Mouse (Mus musculus) layer of hippocampus, adult 2 months (tissue): ENCODE data around the gene Ltc4s. TPM values are rescaled to one million over a fixed set of nuclear protein-coding genes. Genes with fewer than 3 reads are reported as not detected.

Source experiments
- DNase-seq, 2 experiments: peaks; one replicate each; pipeline ENCODE4 v3.0.0; 2022; ENCODE audit warnings: low spot score in 2 of 2
- H3K27ac ChIP-seq: fragments of 200-600 bp; 2 replicates; pipeline ENCODE4 v1.8.1; 2022
- H3K4me3 ChIP-seq: fragments of 200-600 bp; 2 replicates; pipeline ENCODE4 v1.8.1; 2022; ENCODE audit warnings: mild to moderate bottlenecking
- CTCF ChIP-seq: fragments of 200-600 bp; conservative IDR thresholded peaks from 2 replicates; pipeline ENCODE4 v1.8.1; 2022; ENCODE audit warnings: antibody characterized with exemption, mild to moderate bottlenecking, moderate library complexity
- microRNA-seq, 2 experiments: library from miRNA; unstranded; fragments of <30 nt; microRNA quantifications; one replicate each; pipeline ENCODE4 v1.2.0; 2021
- total RNA-seq, 2 experiments: library from RNA; stranded (reverse); gene quantifications; 2 replicates each; pipeline ENCODE4 v1.2.3; 2021

Ltc4s gene
- total RNA-seq, 2 experiments from 2014 or later, result 6.8 to 9.3 TPM

DNA sequence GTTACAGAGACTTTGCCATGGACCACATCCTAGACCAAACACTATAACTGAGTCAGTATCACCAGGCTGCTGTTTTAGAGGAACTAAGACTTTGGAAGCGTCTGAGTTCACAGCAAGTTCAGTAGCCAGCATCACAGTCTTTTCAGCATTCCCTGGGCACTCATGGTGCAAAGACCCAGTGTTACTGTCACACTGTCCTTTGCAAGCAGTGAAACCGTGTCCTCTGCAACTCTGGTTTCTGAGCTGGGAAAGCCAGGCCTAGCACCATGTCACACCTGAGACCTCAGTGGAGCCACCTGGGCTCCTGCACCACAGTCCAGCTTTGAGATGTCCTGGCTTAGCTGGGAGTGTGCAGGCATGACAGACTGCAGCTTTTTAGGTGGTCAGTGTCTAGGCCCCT is 39.5 kb downstream of the Ltc4s start:
- Histone ChIP-seq H3K4me3 (no peak overlapping the region), H3K27ac (no peak overlapping the region)
- TF ChIP-seq CTCF, result no peak
- DNase-seq, result no peak

DNA sequence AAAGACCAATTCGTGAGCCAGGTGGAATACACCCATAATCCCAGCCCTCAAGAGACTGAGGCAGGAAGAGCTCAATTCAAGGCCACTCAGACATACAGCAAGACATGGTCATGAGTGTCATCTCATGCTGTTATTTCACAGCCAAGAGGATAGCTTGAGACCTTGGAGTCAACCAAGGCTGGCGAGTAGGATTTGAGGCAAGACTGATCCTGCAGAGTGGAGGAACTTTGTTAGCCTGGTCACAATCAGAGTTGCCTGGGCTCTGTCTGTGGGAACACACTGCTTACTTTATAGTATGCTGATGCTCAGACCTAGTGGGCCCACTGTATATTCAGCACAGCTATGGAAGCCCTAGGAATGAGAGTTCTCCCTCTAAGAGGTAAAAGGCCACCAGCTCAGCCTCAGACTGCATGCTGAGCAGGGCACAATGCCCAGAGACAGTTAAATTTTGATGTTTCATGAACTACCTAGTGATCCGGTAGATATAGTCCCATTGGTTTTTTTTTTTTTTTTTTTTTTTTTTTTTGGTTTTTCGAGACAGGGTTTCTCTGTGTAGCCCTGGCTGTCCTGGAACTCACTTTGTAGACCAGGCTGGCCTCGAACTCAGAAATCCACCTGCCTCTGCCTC is 40.1 kb downstream of the Ltc4s start:
- DNase-seq, result no peak
- no peak for TF ChIP-seq CTCF
- H3K27ac ChIP-seq, result no peak overlapping the region
- no peak overlapping the region for H3K4me3 ChIP-seq

DNA sequence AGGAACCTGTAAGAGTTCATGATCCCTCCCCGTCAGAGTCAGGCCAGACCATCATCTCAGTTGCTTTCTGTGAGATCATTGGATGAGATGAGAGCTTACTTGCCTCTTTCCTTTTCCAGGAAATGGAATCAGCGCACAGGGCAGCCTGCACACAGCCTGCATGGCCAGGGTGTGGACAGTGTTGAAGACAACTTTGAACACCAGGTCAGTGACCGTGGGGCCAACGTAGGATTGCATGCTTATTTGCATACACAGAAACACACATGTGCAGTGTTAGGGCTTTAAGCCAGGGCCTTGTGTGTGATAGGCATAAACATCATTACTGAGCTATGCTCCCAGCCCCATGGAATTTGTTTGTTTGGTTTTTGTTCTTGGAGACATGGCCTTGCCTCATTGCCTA is 40.9 kb downstream of the Ltc4s start:
- no peak for TF ChIP-seq CTCF
- H3K27ac ChIP-seq, result no peak overlapping the region
- no peak for DNase-seq
- no peak overlapping the region for H3K4me3 ChIP-seq

DNA sequence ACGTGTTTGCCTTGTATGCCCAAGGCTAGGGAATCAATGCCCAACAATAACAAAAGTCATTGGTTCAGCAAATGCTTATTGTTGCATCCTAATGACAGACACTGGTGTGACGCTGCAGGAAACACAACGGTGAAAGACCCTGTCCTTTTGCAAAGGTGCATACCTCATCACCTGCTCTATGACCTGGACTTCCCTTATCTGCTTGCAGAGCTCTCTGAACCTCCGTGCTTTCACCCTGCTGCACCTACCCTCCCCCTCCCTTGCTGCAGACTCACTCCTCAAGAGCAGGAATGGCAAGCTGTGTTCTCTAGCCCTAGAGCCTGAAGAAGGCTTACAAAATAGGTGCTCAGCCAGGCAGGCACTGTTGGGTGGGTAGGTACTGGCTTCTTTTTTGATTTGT is 43.6 kb downstream of the Ltc4s start:
- TF ChIP-seq CTCF, result no peak
- no peak overlapping the region for H3K27ac ChIP-seq
- H3K4me3 ChIP-seq, result no peak overlapping the region
- no peak for DNase-seq

DNA sequence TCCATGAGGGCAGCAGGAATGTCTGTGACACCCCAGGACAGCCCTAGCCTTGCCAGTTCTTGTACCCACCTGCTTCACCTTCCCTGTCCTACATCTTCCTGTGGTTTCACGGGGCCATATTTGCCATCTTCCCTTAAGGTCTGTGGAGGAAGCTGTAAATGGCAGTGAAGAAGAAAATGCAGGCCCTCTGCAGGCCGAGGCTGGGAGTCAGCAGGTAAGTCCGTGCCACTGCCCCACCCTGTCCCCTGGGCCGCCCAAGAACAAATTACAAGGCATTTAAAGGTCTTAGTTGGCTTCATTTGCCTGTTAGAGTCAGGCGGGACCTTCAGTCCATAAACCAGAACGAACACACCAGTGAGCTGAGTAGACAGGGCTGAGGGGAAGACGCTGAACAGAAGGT is 44.3 kb downstream of the Ltc4s start:
- Histone ChIP-seq H3K4me3 (no peak overlapping the region), H3K27ac (no peak overlapping the region)
- no peak for TF ChIP-seq CTCF
- no peak for DNase-seq

DNA sequence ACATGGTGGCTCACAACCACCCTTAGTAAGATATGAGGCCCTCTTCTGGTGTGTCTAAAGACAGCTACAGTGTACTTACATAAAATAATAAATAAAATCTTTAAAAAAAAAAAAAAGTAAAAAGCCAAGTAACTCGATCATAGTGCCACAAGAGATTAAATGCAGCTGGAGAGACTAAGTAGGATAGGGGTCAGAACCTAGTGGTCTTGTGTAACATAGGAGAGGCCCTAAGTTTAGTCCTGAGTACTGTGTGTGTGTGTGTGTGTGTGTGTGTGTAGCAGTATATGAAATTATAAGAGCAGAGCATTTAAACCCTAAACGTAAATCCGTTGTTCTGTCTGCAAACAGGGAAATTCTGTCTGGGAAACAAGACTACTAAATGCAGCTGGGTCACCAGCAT is 46.1 kb downstream of the Ltc4s start:
- H3K27ac ChIP-seq, result no peak overlapping the region
- TF ChIP-seq CTCF, result no peak
- H3K4me3 ChIP-seq, result no peak overlapping the region
- no peak for DNase-seq

DNA sequence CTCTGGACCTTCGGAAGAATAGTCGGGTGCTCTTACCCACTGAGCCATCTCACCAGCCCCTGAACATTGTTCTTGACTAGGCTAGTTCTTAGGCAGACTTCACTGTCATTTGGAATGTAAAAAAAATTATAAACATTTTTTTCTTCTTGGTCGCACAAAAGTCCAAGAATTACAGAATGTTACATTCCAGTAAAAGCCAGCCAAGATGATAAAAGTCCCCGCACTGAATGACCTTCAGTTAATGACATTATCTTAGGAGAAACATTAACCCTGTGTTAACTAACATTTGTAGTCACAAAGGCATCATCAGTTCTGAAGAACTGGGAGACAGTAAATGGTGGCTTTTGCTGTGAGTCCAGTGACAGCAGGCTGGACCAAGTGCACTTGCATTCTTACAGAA is 48.1 kb downstream of the Ltc4s start:
- DNase-seq, result no peak
- Histone ChIP-seq H3K4me3 (no peak overlapping the region), H3K27ac (no peak overlapping the region)
- TF ChIP-seq CTCF, result no peak

DNA sequence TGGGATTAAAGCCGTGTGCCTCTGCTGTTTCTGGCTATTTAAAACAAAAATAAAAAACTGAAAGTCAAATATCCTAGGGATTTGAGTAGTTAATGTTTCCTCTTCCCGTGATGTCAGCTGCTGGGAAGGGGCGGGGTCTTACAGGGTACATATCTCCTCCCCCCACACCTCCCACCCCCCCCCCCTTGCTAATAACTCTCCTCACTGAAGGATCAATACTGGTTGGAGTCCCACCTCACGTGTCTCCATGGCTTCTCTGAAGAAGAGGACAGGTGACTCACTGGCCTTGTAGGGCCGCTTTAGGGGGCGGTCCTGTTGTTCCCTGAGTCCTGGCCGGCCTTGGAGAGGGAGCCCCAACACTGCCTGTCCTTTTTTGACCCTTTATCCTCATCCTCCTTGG is 49.7 kb downstream of the Ltc4s start:
- no peak for DNase-seq
- no peak overlapping the region for H3K4me3 ChIP-seq
- TF ChIP-seq CTCF, result no peak
- H3K27ac ChIP-seq, result no peak overlapping the region

Small RNAs within 50 kb of the gene (microRNA-seq; reads per million reads assigned to microRNA genes)
- 0.32 to 0.92 reads per million in 2 experiments for gene Mir6919

Other genes with a start within 250 kb of the Ltc4s start
- gene Rnf130, start 213.3 kb downstream of the Ltc4s start, total RNA-seq, result 10 to 100 TPM; 75.3 to 78.3 TPM
- gene Tbc1d9b, start 107.2 kb downstream of the Ltc4s start, total RNA-seq, result 100 to 1,000 TPM; 104 to 107 TPM
- 10 to 100 TPM; 12.7 to 15.8 TPM for gene Mrnip, start 64.2 kb downstream of the Ltc4s start, total RNA-seq
- 100 to 1,000 TPM; 444 to 465 TPM for gene Sqstm1, start 27.8 kb downstream of the Ltc4s start, total RNA-seq
- 10 to 100 TPM; 91.2 to 93.0 TPM for gene Mgat4b, start 27.7 kb downstream of the Ltc4s start, total RNA-seq
- gene Maml1, start 53.7 kb upstream of the Ltc4s start, total RNA-seq, result 10 to 100 TPM; 10.1 to 10.8 TPM
- gene Canx, start 87.1 kb upstream of the Ltc4s start, total RNA-seq, result 100 to 1,000 TPM; 365 to 415 TPM
- gene Cby3, start 115.8 kb upstream of the Ltc4s start, total RNA-seq, result 1 to 10 TPM in 1 of 2 experiments, not detected in 1; 1.7 TPM
- gene Hnrnph1, start 138.4 kb upstream of the Ltc4s start, total RNA-seq, result 100 to 1,000 TPM; 272 to 300 TPM
- gene Rufy1, start 192.5 kb upstream of the Ltc4s start, total RNA-seq, result 10 to 100 TPM; 29.2 to 29.6 TPM